ENCODE assay signal across 19 mouse cellular contexts in genomic region chr7:118461400-118462136, GRCm38 (mm10). TPM values are rescaled to one million over a fixed set of nuclear protein-coding genes. Genes with fewer than 3 reads are reported as not detected.
DNase-seq lines count a peak whose midpoint lies in the region; ATAC-seq and TF ChIP-seq lines count a peak whose summit lies in the region.
"Had no signal": no experiment of that assay in that cellular context is flagged by ENCODE, and none has a peak within 500 bp of the region (broad histone marks: within the 10 kb centered on the region; RNA-seq: fewer than 3 reads in every experiment).

No protein-coding gene starts in this region.

- H3K27me3 ChIP-seq in heart, adult 2 months (ENCODE audit: control insufficient read depth, insufficient read depth, low read length), result no peaks in the 10 kb centered on the region
- H3K27me3 ChIP-seq in hindbrain, embryonic 14.5 days (ENCODE audit: control insufficient read depth, insufficient read depth, low read length), result no peaks in the 10 kb centered on the region
- H3K27me3 ChIP-seq in midbrain, postnatal 0 days (ENCODE audit: insufficient read depth, low read length), result no peaks in the 10 kb centered on the region
- H3K27me3 ChIP-seq in liver, postnatal 0 days (ENCODE audit: insufficient read depth, low read length), result no peaks in the 10 kb centered on the region
- H3K27me3 ChIP-seq: embryonic facial prominence, embryonic 13.5 days; heart, embryonic 15.5 days; liver, embryonic 12.5 days; lung, embryonic 15.5 days had no signal

- peaks cover 8% of the 10 kb centered on the region for H3K4me1 ChIP-seq in heart, adult 2 months (ENCODE audit: control insufficient read depth, insufficient read depth, low read length)
- peaks cover 16% of the 10 kb centered on the region for H3K4me1 ChIP-seq in hindbrain, embryonic 14.5 days (replicated peaks; ENCODE audit: control insufficient read depth, insufficient read depth, low read length)
- no peaks in the 10 kb centered on the region for H3K4me1 ChIP-seq in midbrain, postnatal 0 days (ENCODE audit: insufficient read depth, low read length)
- H3K4me1 ChIP-seq in liver, postnatal 0 days (ENCODE audit: insufficient read depth), result peaks cover 6% of the 10 kb centered on the region
- H3K4me1 ChIP-seq: megakaryocyte, embryonic 14.5 days had no signal

- no peaks in the 10 kb centered on the region for H3K9me3 ChIP-seq in hindbrain, embryonic 14.5 days (ENCODE audit: control insufficient read depth, low read length)
- H3K9me3 ChIP-seq in midbrain, postnatal 0 days (ENCODE audit: low read length), result no peaks in the 10 kb centered on the region
- no peaks in the 10 kb centered on the region for H3K9me3 ChIP-seq in liver, postnatal 0 days (ENCODE audit: low read length)
- H3K9me3 ChIP-seq: embryonic facial prominence, embryonic 13.5 days; forebrain, embryonic 10.5 days; heart, embryonic 15.5 days; kidney, embryonic 15.5 days; liver, embryonic 12.5 days; lung, embryonic 15.5 days; megakaryocyte, embryonic 14.5 days had no signal

- no peaks in the 10 kb centered on the region for H3K79me2 ChIP-seq in heart, adult 2 months (replicated peaks; ENCODE audit: control insufficient read depth, insufficient read depth, low read length)

- H3K4me2 ChIP-seq in hindbrain, embryonic 14.5 days (replicated peaks), result 0 out of 2 replicates have a peak overlapping the region, but pooled peaks have one; percentile 1
- no peak overlapping the region for H3K4me2 ChIP-seq in midbrain, postnatal 0 days (ENCODE audit: low read depth, low read length, poor library complexity, severe bottlenecking)
- H3K4me2 ChIP-seq in liver, postnatal 0 days (ENCODE audit: low read depth, low read length), result no peak overlapping the region
- H3K4me2 ChIP-seq: embryonic facial prominence, embryonic 13.5 days; heart, embryonic 15.5 days; kidney, embryonic 15.5 days; liver, embryonic 12.5 days; lung, embryonic 15.5 days had no signal

- no peak overlapping the region for H3K4me3 ChIP-seq in heart, adult 2 months
- H3K4me3 ChIP-seq in hindbrain, embryonic 14.5 days (replicated peaks; ENCODE audit: low read length), result no peak overlapping the region
- H3K4me3 ChIP-seq in midbrain, postnatal 0 days (ENCODE audit: low read depth, low read length), result no peak overlapping the region
- no peak overlapping the region for H3K4me3 ChIP-seq in liver, postnatal 0 days (ENCODE audit: low read depth, low read length)
- no peak overlapping the region for H3K4me3 ChIP-seq in left cerebral cortex, adult 2 months
- H3K4me3 ChIP-seq: embryonic facial prominence, embryonic 13.5 days; forebrain, embryonic 10.5 days; heart, embryonic 15.5 days; kidney, embryonic 15.5 days; liver, embryonic 12.5 days; lung, embryonic 15.5 days; megakaryocyte, embryonic 14.5 days had no signal

- no peak for TF ChIP-seq CTCF in heart, adult 2 months (IDR thresholded peaks at IDR 0.05)
- no peak for TF ChIP-seq CTCF in midbrain, postnatal 0 days (IDR thresholded peaks at IDR 0.05)
- no peak for TF ChIP-seq CTCF in liver, postnatal 0 days (IDR thresholded peaks at IDR 0.05; ENCODE audit: low read depth)
- no peak for TF ChIP-seq CTCF in left cerebral cortex, adult 2 months (IDR thresholded peaks at IDR 0.05)

- WGBS in heart, adult 2 months, result 48% methylated on average over 16 of the region's 16 CpGs
- 29% methylated on average over 16 of the region's 16 CpGs for whole genome bisulfite sequencing in hindbrain, embryonic 14.5 days
- 39% methylated on average over 16 of the region's 16 CpGs for WGBS in midbrain, postnatal 0 days
- 58% methylated on average over 16 of the region's 16 CpGs for WGBS in liver, postnatal 0 days (ENCODE audit: insufficient replicate concordance)

- no peak for TF ChIP-seq POLR2A in heart, adult 2 months (IDR thresholded peaks at IDR 0.05; ENCODE audit: insufficient read depth, low read depth, low read length)

- peak overlapping the region; percentile 55 for H3K27ac ChIP-seq in heart, adult 2 months
- H3K27ac ChIP-seq in hindbrain, embryonic 14.5 days, result 0 out of 2 replicates have a peak overlapping the region, but pooled peaks have one; percentile 5
- no peak overlapping the region for H3K27ac ChIP-seq in midbrain, postnatal 0 days (ENCODE audit: low read depth, low read length)
- no peak overlapping the region for H3K27ac ChIP-seq in liver, postnatal 0 days (ENCODE audit: low read depth)
- H3K27ac ChIP-seq in left cerebral cortex, adult 2 months, result no peak overlapping the region
- H3K27ac ChIP-seq: embryonic facial prominence, embryonic 13.5 days; forebrain, embryonic 10.5 days; heart, embryonic 15.5 days; kidney, embryonic 15.5 days; liver, embryonic 12.5 days; lung, embryonic 15.5 days had no signal

- no peak for ATAC-seq in hindbrain, embryonic 14.5 days (ENCODE audit: low FRiP score)
- ATAC-seq in midbrain, postnatal 0 days (ENCODE audit: low FRiP score), result no peak; the same call in 1 of the 2 replicates
- no peak for ATAC-seq in liver, postnatal 0 days
- ATAC-seq: liver, embryonic 12.5 days had no signal

- intact Hi-C loops in heart, adult 2 months (cut with DNase I), result no loop called here
- intact Hi-C loops in heart, postnatal 36 days (cut with DNase I), result no loop called here
- intact Hi-C loops in left cerebral cortex, adult 2 months (cut with DNase I), result no loop called here

- no peaks in the 10 kb centered on the region for H3K36me3 ChIP-seq in heart, adult 2 months (ENCODE audit: control insufficient read depth, insufficient read depth, low read length)
- H3K36me3 ChIP-seq in hindbrain, embryonic 14.5 days (replicated peaks; ENCODE audit: control insufficient read depth, insufficient read depth), result no peaks in the 10 kb centered on the region
- H3K36me3 ChIP-seq in midbrain, postnatal 0 days (ENCODE audit: insufficient read depth, low read length), result no peaks in the 10 kb centered on the region
- no peaks in the 10 kb centered on the region for H3K36me3 ChIP-seq in liver, postnatal 0 days (replicated peaks; ENCODE audit: insufficient read depth, low read length)
- H3K36me3 ChIP-seq: embryonic facial prominence, embryonic 13.5 days; forebrain, embryonic 10.5 days; heart, embryonic 15.5 days; kidney, embryonic 15.5 days; liver, embryonic 12.5 days; lung, embryonic 15.5 days had no signal

- no peak for DNase-seq in heart, adult 2 months
- DNase-seq in heart, postnatal 36 days, result no peak
- DNase-seq in lung, postnatal 36 days, result peak; percentile 29
- DNase-seq in lung, postnatal 14 days, result no peak
- DNase-seq in hindbrain, embryonic 14.5 days (ENCODE audit: low spot score), result no peak
- peak; percentile 21 for DNase-seq in midbrain, postnatal 0 days (ENCODE audit: low spot score)
- DNase-seq in liver, postnatal 0 days, result no peak
- no peak for DNase-seq in left cerebral cortex, adult 2 months (ENCODE audit: extremely low spot score in 1 of 2, low spot score in 2 of 2)
- DNase-seq: adrenal gland, postnatal 14 days; B cell, adult 2 months; cerebellum, adult 2 months; thymus, postnatal 25 days had no signal

- no peak overlapping the region for H3K9ac ChIP-seq in heart, adult 2 months (ENCODE audit: low read depth, low read length)
- H3K9ac ChIP-seq in hindbrain, embryonic 14.5 days, result no peak overlapping the region
- H3K9ac ChIP-seq in midbrain, postnatal 0 days (replicated peaks; ENCODE audit: low read length, poor library complexity, severe bottlenecking), result no peak overlapping the region
- H3K9ac ChIP-seq in liver, postnatal 0 days (replicated peaks), result no peak overlapping the region
- H3K9ac ChIP-seq: embryonic facial prominence, embryonic 13.5 days; heart, embryonic 15.5 days; kidney, embryonic 15.5 days; liver, embryonic 12.5 days; lung, embryonic 15.5 days had no signal

- no peak for TF ChIP-seq EP300 in heart, adult 2 months (IDR thresholded peaks at IDR 0.05; ENCODE audit: insufficient read depth, low read depth, low read length)
- no peak for TF ChIP-seq EP300 in liver, postnatal 0 days (IDR thresholded peaks at IDR 0.05; ENCODE audit: low read depth)

RNA-seq across cellular contexts. Expression of gene Syt17, which starts 13.5 kb away (rescaled TPM):
- 1 to 10 TPM; 1.0 to 1.4 TPM for total RNA-seq in heart, adult 2 months (2021)
- 1.8 and 3.2 TPM in 2 replicates for polyA plus RNA-seq in heart, adult 2 months (2012; rRNA removed)
- total RNA-seq in heart, postnatal 36 days (2021), result 1 to 10 TPM; 1.5 to 2.1 TPM
- polyA plus RNA-seq in hindbrain, embryonic 14.5 days (2014; fragmentation: Nextera tagmentation; extraction: Ambion mirVana), result 18.6 and 22.3 TPM in 2 replicates
- total RNA-seq in midbrain, postnatal 0 days (2014; rRNA removed), result 47.4 and 61.3 TPM in 2 replicates
- 31.6 and 34.9 TPM in 2 replicates for polyA plus RNA-seq in midbrain, postnatal 0 days (2015; fragmentation: Nextera tagmentation; extraction: Ambion mirVana)
- polyA plus RNA-seq in liver, postnatal 0 days (2015; fragmentation: Nextera tagmentation; extraction: Ambion mirVana), result 0.06 and 0.08 TPM in 2 replicates
- total RNA-seq in left cerebral cortex, adult 2 months (2021), result 10 to 100 TPM; 59.2 to 63.5 TPM

RNA-seq across cellular contexts. Expression of gene Itpripl2, which starts 30.2 kb away (rescaled TPM):
- total RNA-seq in heart, adult 2 months (2021), result 10 to 100 TPM; 19.0 to 23.3 TPM
- 7.9 and 12.1 TPM in 2 replicates for polyA plus RNA-seq in heart, adult 2 months (2012; rRNA removed)
- total RNA-seq in heart, postnatal 36 days (2021), result 10 to 100 TPM; 23.1 to 25.1 TPM
- 0.56 and 0.84 TPM in 2 replicates for polyA plus RNA-seq in hindbrain, embryonic 14.5 days (2014; fragmentation: Nextera tagmentation; extraction: Ambion mirVana)
- 5.2 and 5.4 TPM in 2 replicates for total RNA-seq in midbrain, postnatal 0 days (2014; rRNA removed)
- 0.48 and 0.52 TPM in 2 replicates for polyA plus RNA-seq in midbrain, postnatal 0 days (2015; fragmentation: Nextera tagmentation; extraction: Ambion mirVana)
- polyA plus RNA-seq in liver, postnatal 0 days (2015; fragmentation: Nextera tagmentation; extraction: Ambion mirVana), result 1.3 TPM in 2 replicates
- 1 to 10 TPM; 3.2 to 4.1 TPM for total RNA-seq in left cerebral cortex, adult 2 months (2021)

Comparison
In these comparisons a context has a peak if more than half of its experiments do, and no peak if none do; other contexts are left out.
1. DNase-seq: peak in lung, postnatal 36 days (single experiment) and midbrain, postnatal 0 days (single experiment); none in heart, adult 2 months (0 of 2), heart, postnatal 36 days (0 of 2), lung, postnatal 14 days (single experiment), hindbrain, embryonic 14.5 days (single experiment), liver, postnatal 0 days (single experiment) and left cerebral cortex, adult 2 months (0 of 2).
2. H3K27ac ChIP-seq: peak in heart, adult 2 months (single experiment) and hindbrain, embryonic 14.5 days (single experiment); none in midbrain, postnatal 0 days (single experiment), liver, postnatal 0 days (single experiment) and left cerebral cortex, adult 2 months (single experiment).
3. RNA of gene Syt17, which starts 13.5 kb away (total RNA-seq): 59.2 to 63.5 TPM in left cerebral cortex, adult 2 months and 47.4 to 61.3 TPM in midbrain, postnatal 0 days; 1.5 to 2.1 TPM in heart, postnatal 36 days and 1.0 to 1.4 TPM in heart, adult 2 months; every median in the first group is over 10 times any median in the second.